Mouse (Mus musculus) cerebellum, adult 2 months (tissue): ENCODE measurements around the gene Osbp2. TPM values are rescaled to one million over a fixed set of nuclear protein-coding genes. Genes with fewer than 3 reads are reported as not detected.

Experiments
- DNase-seq, 2 experiments: peaks; one replicate each; pipeline ENCODE4 v3.0.0; 2021
- H3K27ac ChIP-seq: fragments of 200-500 bp; 2 replicates; pipeline ENCODE4 v1.5.1; 2012; ENCODE audit warnings: low read length, control low read depth, inconsistent platforms; ENCODE audit not compliant: insufficient read depth
- H3K27me3 ChIP-seq: fragments of 200-500 bp; 2 replicates; pipeline ENCODE4 v1.6.1; 2012; ENCODE audit warnings: inconsistent platforms, mild to moderate bottlenecking, low read length, moderate library complexity; ENCODE audit not compliant: control insufficient read depth, insufficient read depth
- H3K4me1 ChIP-seq: fragments of 200-500 bp; 2 replicates; pipeline ENCODE4 v1.6.1; 2011; ENCODE audit warnings: low read length; ENCODE audit not compliant: control insufficient read depth, insufficient read depth
- H3K4me3 ChIP-seq: fragments of 200-500 bp; replicated peaks from 2 replicates; pipeline ENCODE3; 2011; ENCODE audit warnings: mild to moderate bottlenecking, low read depth, low read length, control low read depth; ENCODE audit not compliant: insufficient read depth
- CTCF ChIP-seq: fragments of 200-500 bp; IDR thresholded peaks from 2 replicates; pipeline ENCODE4 v1.5.1; 2011; ENCODE audit warnings: low read depth, mild to moderate bottlenecking, control low read depth, low read length, moderate library complexity, borderline replicate concordance; ENCODE audit not compliant: insufficient read depth
- POLR2A ChIP-seq: fragments of 200-500 bp; IDR thresholded peaks from 2 replicates; pipeline ENCODE4 v1.6.1; 2011; ENCODE audit warnings: low read length, control low read depth, borderline replicate concordance; ENCODE audit not compliant: insufficient read depth
- WGBS: fragments of 180-500 bp; shearing (Covaris S2); methylation state at CpG from one replicate; pipeline ENCODE4 v1.1.7; 2018; 5-methylcytosine and 5-hydroxymethylcytosine counted together
- polyA plus RNA-seq: library from polyadenylated mRNA; depleted of rRNA; stranded (reverse); fragments of >200 nt; gene quantifications from 2 replicates; pipeline ENCODE4 v1.2.3, GENCODE M21; 2012

The Osbp2 gene
- polyA plus RNA-seq, 1 experiment, result 71.3 TPM

GRCm38 (mm10) chr11:3684232-3684631, 179.5 kb downstream of the Osbp2 start:
- DNase-seq, result no peak
- 97% methylated on average over 1 of the region's 1 CpGs for WGBS
- Histone ChIP-seq H3K27ac (peak overlapping the region; percentile 24; the same call in 1 of the 2 replicates), H3K4me3 (no peak overlapping the region), H3K4me1 (peaks cover 8% of the 10 kb centered on the region; the same call in 1 of the 2 replicates), H3K27me3 (no peaks in the 10 kb centered on the region)
- TF ChIP-seq CTCF, result no peak
- TF ChIP-seq POLR2A, result no peak

DNA sequence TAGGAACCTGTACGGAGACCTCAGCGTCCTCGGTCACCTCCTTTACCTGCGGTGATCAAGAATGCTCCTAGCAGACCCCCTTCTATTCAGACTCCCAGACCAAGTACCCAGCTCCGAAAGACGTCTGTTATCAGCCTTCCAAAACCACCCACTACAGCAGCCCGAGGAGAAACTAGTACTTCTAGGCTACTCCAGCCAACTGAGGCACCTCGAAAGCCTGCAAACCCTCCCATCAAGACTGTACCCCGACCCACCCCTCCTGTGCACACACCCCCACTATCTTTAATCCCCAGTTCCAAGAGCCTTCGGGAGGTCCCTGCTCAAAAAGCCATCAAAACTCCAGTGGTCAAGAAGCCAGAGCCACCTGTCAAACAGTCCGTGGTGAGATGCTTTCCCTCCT, 180.0 kb downstream of the Osbp2 start:
- no peak for DNase-seq
- Histone ChIP-seq H3K4me1 (peaks cover 8% of the 10 kb centered on the region; the same call in 1 of the 2 replicates), H3K4me3 (no peak overlapping the region), H3K27me3 (no peaks in the 10 kb centered on the region), H3K27ac (no peak overlapping the region)
- TF ChIP-seq POLR2A (no peak), CTCF (no peak)
- WGBS, result 93% methylated on average over 11 of the region's 11 CpGs

- no peak for TF ChIP-seq POLR2A
- no peak for TF ChIP-seq CTCF
- peaks cover 5% of the 10 kb centered on the region; the same call in 1 of the 2 replicates for H3K4me1 ChIP-seq
- H3K27ac ChIP-seq, result no peak overlapping the region
- no peak for DNase-seq
- WGBS, result 97% methylated on average over 3 of the region's 3 CpGs
- no peaks in the 10 kb centered on the region for H3K27me3 ChIP-seq
- no peak overlapping the region for H3K4me3 ChIP-seq
Observed at GRCm38 (mm10) chr11:3679771-3680170, 183.9 kb downstream of the Osbp2 start.

- DNase-seq, result no peak
- Histone ChIP-seq H3K4me1 (no peaks in the 10 kb centered on the region), H3K27ac (no peak overlapping the region), H3K4me3 (no peak overlapping the region), H3K27me3 (no peaks in the 10 kb centered on the region)
- whole genome bisulfite sequencing, result 61% methylated on average over 6 of the region's 6 CpGs
- TF ChIP-seq POLR2A (no peak), CTCF (no peak)
Observed at GRCm38 (mm10) chr11:3677204-3677603, 186.5 kb downstream of the Osbp2 start.

DNA sequence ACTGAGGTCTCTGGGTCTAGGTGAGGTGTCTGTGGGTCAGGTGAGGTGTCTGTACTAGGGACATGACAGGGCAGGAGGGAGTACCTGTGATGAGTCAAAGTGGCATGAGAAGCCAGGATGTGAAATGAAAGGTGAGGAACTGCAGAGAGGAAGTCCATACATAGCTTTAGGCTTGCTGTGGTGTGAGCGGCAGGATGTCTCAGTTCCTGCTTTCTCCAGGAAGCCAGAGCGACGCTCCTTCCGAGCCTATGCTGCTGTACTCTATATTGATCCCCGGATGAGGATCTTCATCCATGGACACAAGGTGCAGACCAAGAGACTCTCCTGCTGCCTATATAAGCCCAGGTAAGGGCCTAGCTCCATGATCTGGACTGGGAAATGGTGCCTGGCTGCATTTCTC, 187.3 kb downstream of the Osbp2 start:
- no peak overlapping the region for H3K4me3 ChIP-seq
- no peak for DNase-seq
- no peaks in the 10 kb centered on the region for H3K4me1 ChIP-seq
- no peak overlapping the region for H3K27ac ChIP-seq
- WGBS, result 92% methylated on average over 5 of the region's 5 CpGs
- TF ChIP-seq POLR2A (no peak), CTCF (no peak)
- H3K27me3 ChIP-seq, result no peaks in the 10 kb centered on the region

- no peak for TF ChIP-seq POLR2A
- TF ChIP-seq CTCF, result no peak
- DNase-seq, result no peak
- 47% methylated on average over 4 of the region's 4 CpGs for WGBS
- Histone ChIP-seq H3K27ac (no peak overlapping the region), H3K4me3 (no peak overlapping the region), H3K4me1 (no peaks in the 10 kb centered on the region), H3K27me3 (no peaks in the 10 kb centered on the region)
Observed at GRCm38 (mm10) chr11:3674545-3674944, 189.2 kb downstream of the Osbp2 start.

GRCm38 (mm10) chr11:3671000-3671628, 192.6 kb downstream of the Osbp2 start:
- no peaks in the 10 kb centered on the region for H3K27me3 ChIP-seq
- TF ChIP-seq POLR2A, result no peak
- TF ChIP-seq CTCF, result no peak
- WGBS, result 100% methylated on average over 1 of the region's 1 CpGs
- no peak overlapping the region for H3K27ac ChIP-seq
- H3K4me3 ChIP-seq, result no peak overlapping the region
- no peaks in the 10 kb centered on the region for H3K4me1 ChIP-seq
- DNase-seq, result no peak

- H3K4me1 ChIP-seq, result no peaks in the 10 kb centered on the region
- no peak for DNase-seq
- no peaks in the 10 kb centered on the region for H3K27me3 ChIP-seq
- no peak for TF ChIP-seq CTCF
- no peak for TF ChIP-seq POLR2A
- no peak overlapping the region for H3K4me3 ChIP-seq
- H3K27ac ChIP-seq, result no peak overlapping the region
Observed at GRCm38 (mm10) chr11:3669849-3670248, 193.9 kb downstream of the Osbp2 start.

DNA sequence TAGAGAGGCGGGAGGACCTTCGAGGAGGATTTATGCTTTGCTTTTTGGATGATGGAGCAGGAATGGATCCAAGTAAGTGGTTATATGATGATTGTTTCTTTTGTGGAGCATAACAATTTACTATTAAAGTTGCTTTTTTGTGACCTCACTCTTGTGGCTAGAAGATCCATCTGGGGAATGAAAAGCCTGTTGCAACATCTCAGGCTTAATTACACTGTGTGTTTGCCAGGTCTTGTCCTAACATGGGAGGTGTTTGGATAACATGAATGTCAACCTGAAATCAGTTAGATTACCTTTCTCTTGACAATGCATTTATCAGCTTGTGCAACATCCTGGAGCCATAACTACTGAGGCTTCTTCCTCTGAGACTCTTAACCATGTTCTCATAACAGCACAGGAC, 194.9 kb downstream of the Osbp2 start:
- no peak for DNase-seq
- WGBS, result 93% methylated on average over 2 of the region's 2 CpGs
- Histone ChIP-seq H3K4me1 (no peaks in the 10 kb centered on the region), H3K27ac (no peak overlapping the region), H3K27me3 (no peaks in the 10 kb centered on the region), H3K4me3 (no peak overlapping the region)
- TF ChIP-seq CTCF (no peak), POLR2A (no peak)
